Mouse (Mus musculus) kidney, embryonic 15.5 days (tissue): ENCODE results near the gene 1700030K09Rik. TPM values are rescaled to one million over a fixed set of nuclear protein-coding genes. Genes with fewer than 3 reads are reported as not detected.

ENCODE experiments used
- ATAC-seq: fragments of 200-750 bp; cut with Nextera tagmentation; replicated peaks from 2 replicates; pipeline ENCODE4 v1.8.0; 2017; ENCODE audit warnings: moderate TSS enrichment; ENCODE audit not compliant: low FRiP score
- H3K27ac ChIP-seq: fragments of 300-500 bp; sonication (generic); 2 replicates; pipeline ENCODE4 v1.5.1; 2015; ENCODE audit warnings: mild to moderate bottlenecking, inconsistent platforms
- H3K27me3 ChIP-seq: fragments of 300-500 bp; sonication (generic); 2 replicates; pipeline ENCODE4 v1.6.1; 2015; ENCODE audit warnings: inconsistent platforms
- H3K36me3 ChIP-seq: fragments of 300-500 bp; sonication (generic); 2 replicates; pipeline ENCODE4 v1.6.1; 2015; ENCODE audit warnings: inconsistent platforms
- H3K4me1 ChIP-seq: fragments of 300-500 bp; sonication (generic); 2 replicates; pipeline ENCODE4 v1.6.1; 2015; ENCODE audit warnings: inconsistent platforms
- H3K4me2 ChIP-seq: fragments of 300-500 bp; sonication (generic); 2 replicates; pipeline ENCODE4 v1.6.1; 2015; ENCODE audit warnings: moderate library complexity, mild to moderate bottlenecking, inconsistent platforms
- H3K4me3 ChIP-seq: fragments of 300-500 bp; sonication (generic); replicated peaks from 2 replicates; pipeline ENCODE4 v1.5.1; 2015; ENCODE audit warnings: mild to moderate bottlenecking, inconsistent platforms
- H3K9ac ChIP-seq: fragments of 300-500 bp; sonication (generic); 2 replicates; pipeline ENCODE4 v1.6.1; 2015; ENCODE audit warnings: mild to moderate bottlenecking, inconsistent platforms
- H3K9me3 ChIP-seq: fragments of 300-500 bp; sonication (generic); replicated peaks from 2 replicates; pipeline ENCODE4 v1.6.1; 2016; ENCODE audit warnings: inconsistent platforms
- WGBS: fragments of 180-500 bp; shearing (Covaris S2); methylation state at CpG from one replicate; pipeline ENCODE4 v1.1.7; 2015; ENCODE audit warnings: mixed read lengths; 5-methylcytosine and 5-hydroxymethylcytosine counted together
- polyA plus RNA-seq: library from polyadenylated mRNA; unstranded; fragments of >200 nt; fragmentation: Nextera tagmentation; extraction: Ambion mirVana; gene quantifications from 2 replicates; pipeline ENCODE4 v1.2.1, GENCODE M21; 2015

Gene 1700030K09Rik
- polyA plus RNA-seq, 1 experiment from 2014 or later: 17.0 TPM

- Histone ChIP-seq H3K27ac (no peak overlapping the region), H3K4me1 (no peaks in the 10 kb centered on the region), H3K4me3 (no peak overlapping the region), H3K9me3 (no peaks in the 10 kb centered on the region), H3K27me3 (no peaks in the 10 kb centered on the region), H3K9ac (no peak overlapping the region), H3K36me3 (no peaks in the 10 kb centered on the region), H3K4me2 (no peak overlapping the region)
- 59% methylated on average over 13 of the region's 13 CpGs for WGBS
- no peak for ATAC-seq
Observed at GRCm38 (mm10) chr8:72429676-72430075, 14.0 kb upstream of the 1700030K09Rik start.

- Histone ChIP-seq H3K9me3 (no peaks in the 10 kb centered on the region), H3K9ac (no peak overlapping the region), H3K27ac (no peak overlapping the region), H3K36me3 (no peaks in the 10 kb centered on the region), H3K4me3 (no peak overlapping the region), H3K4me2 (no peak overlapping the region), H3K27me3 (no peaks in the 10 kb centered on the region), H3K4me1 (0 out of 2 replicates have a peak, but pooled peaks cover 3% of the 10 kb centered on the region)
- ATAC-seq: no peak
- WGBS: 21% methylated on average over 2 of the region's 2 CpGs
Observed at GRCm38 (mm10) chr8:72434952-72435351, 8.7 kb upstream of the 1700030K09Rik start.

DNA sequence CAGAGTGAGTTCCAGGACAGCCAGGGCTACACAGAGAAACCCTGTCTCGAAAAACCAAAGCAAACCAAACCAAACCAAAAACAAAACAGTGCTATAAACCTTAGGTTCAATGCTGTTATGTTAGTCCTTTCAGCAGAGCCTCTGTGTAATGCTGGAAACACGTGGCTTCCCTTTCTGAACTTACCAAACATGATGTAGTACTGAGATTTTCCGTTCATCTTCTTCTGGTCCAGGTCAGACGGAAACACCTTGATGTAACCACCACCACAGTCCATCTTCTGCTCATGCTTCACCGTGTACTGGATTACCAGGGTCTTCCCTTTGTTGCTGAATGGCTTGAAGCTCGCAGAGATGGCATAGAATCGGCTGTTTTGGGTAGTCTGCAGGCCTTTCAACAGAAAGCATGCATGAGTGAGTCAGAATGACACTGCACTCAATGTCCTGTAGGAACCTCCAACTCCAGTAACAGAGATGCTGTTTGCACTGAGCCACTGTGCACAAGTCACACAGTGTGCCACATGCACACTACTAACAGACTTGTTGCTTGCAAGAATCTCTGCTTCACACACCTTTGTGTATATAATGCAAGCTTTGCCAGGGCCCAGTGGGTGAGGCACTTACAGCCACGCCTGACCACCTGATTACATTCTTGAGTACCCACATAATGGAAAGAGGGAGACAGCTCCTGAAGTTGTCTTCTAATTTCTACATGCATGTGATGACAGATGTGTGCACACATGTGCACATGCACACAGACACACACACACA lies 5.2 kb upstream of the 1700030K09Rik start:
- no peak for ATAC-seq
- Histone ChIP-seq H3K9ac (no peak overlapping the region), H3K27ac (no peak overlapping the region), H3K4me3 (no peak overlapping the region), H3K9me3 (no peaks in the 10 kb centered on the region), H3K4me1 (peaks cover 7% of the 10 kb centered on the region), H3K36me3 (no peaks in the 10 kb centered on the region), H3K4me2 (no peak overlapping the region), H3K27me3 (no peaks in the 10 kb centered on the region)
- 79% methylated on average over 8 of the region's 8 CpGs for WGBS

- H3K27ac ChIP-seq: no peak overlapping the region
- H3K9me3 ChIP-seq: no peaks in the 10 kb centered on the region
- no peaks in the 10 kb centered on the region for H3K27me3 ChIP-seq
- H3K36me3 ChIP-seq: peaks cover 16% of the 10 kb centered on the region
- H3K4me2 ChIP-seq: peak overlapping the region; percentile 73
- peak overlapping the region; percentile 61 for H3K9ac ChIP-seq
- ATAC-seq: peak; percentile 63
- 45% methylated on average over 6 of the region's 6 CpGs for WGBS
- peak overlapping the region; percentile 50 for H3K4me3 ChIP-seq
- peaks cover 19% of the 10 kb centered on the region for H3K4me1 ChIP-seq
Observed at GRCm38 (mm10) chr8:72443994-72444350, 292 bp downstream of the 1700030K09Rik start.

GRCm38 (mm10) chr8:72445071-72445470 lies 1.4 kb downstream of the 1700030K09Rik start:
- no peaks in the 10 kb centered on the region for H3K27me3 ChIP-seq
- H3K4me1 ChIP-seq: peaks cover 19% of the 10 kb centered on the region
- no peak overlapping the region for H3K4me3 ChIP-seq
- no peak for ATAC-seq
- H3K9ac ChIP-seq: no peak overlapping the region
- H3K9me3 ChIP-seq: no peaks in the 10 kb centered on the region
- H3K36me3 ChIP-seq: peaks cover 27% of the 10 kb centered on the region
- no peak overlapping the region for H3K27ac ChIP-seq
- 0 out of 2 replicates have a peak overlapping the region, but pooled peaks have one; percentile 7 for H3K4me2 ChIP-seq
- whole genome bisulfite sequencing: 89% methylated on average over 6 of the region's 6 CpGs

GRCm38 (mm10) chr8:72451516-72451915 lies 7.8 kb downstream of the 1700030K09Rik start:
- Histone ChIP-seq H3K9ac (no peak overlapping the region), H3K9me3 (no peaks in the 10 kb centered on the region), H3K27ac (no peak overlapping the region), H3K27me3 (no peaks in the 10 kb centered on the region), H3K4me1 (no peaks in the 10 kb centered on the region), H3K4me3 (no peak overlapping the region), H3K4me2 (no peak overlapping the region), H3K36me3 (peaks cover 82% of the 10 kb centered on the region)
- ATAC-seq: no peak
- WGBS: 77% methylated on average over 8 of the region's 8 CpGs

- Histone ChIP-seq H3K4me2 (no peak overlapping the region), H3K9me3 (no peaks in the 10 kb centered on the region), H3K4me1 (no peaks in the 10 kb centered on the region), H3K4me3 (no peak overlapping the region), H3K36me3 (peaks cover 82% of the 10 kb centered on the region), H3K27ac (no peak overlapping the region), H3K9ac (no peak overlapping the region), H3K27me3 (no peaks in the 10 kb centered on the region)
- WGBS: 98% methylated on average over 2 of the region's 2 CpGs
- ATAC-seq: no peak
Observed at GRCm38 (mm10) chr8:72453904-72454303, 10.2 kb downstream of the 1700030K09Rik start.

GRCm38 (mm10) chr8:72455317-72455716 lies 11.6 kb downstream of the 1700030K09Rik start:
- no peaks in the 10 kb centered on the region for H3K4me1 ChIP-seq
- H3K36me3 ChIP-seq: peaks cover 82% of the 10 kb centered on the region
- no peaks in the 10 kb centered on the region for H3K9me3 ChIP-seq
- no peak overlapping the region for H3K4me2 ChIP-seq
- no peaks in the 10 kb centered on the region for H3K27me3 ChIP-seq
- no peak overlapping the region for H3K9ac ChIP-seq
- ATAC-seq: no peak
- no peak overlapping the region for H3K27ac ChIP-seq
- WGBS: 86% methylated on average over 4 of the region's 4 CpGs
- no peak overlapping the region for H3K4me3 ChIP-seq

GRCm38 (mm10) chr8:72457806-72458205 lies 14.1 kb downstream of the 1700030K09Rik start:
- Histone ChIP-seq H3K9me3 (no peaks in the 10 kb centered on the region), H3K27ac (no peak overlapping the region), H3K9ac (no peak overlapping the region), H3K4me3 (no peak overlapping the region), H3K27me3 (no peaks in the 10 kb centered on the region), H3K4me2 (no peak overlapping the region), H3K4me1 (no peaks in the 10 kb centered on the region), H3K36me3 (peaks cover 83% of the 10 kb centered on the region)
- no peak for ATAC-seq
- WGBS: 91% methylated on average over 3 of the region's 3 CpGs

GRCm38 (mm10) chr8:72458457-72458856 lies 14.8 kb downstream of the 1700030K09Rik start:
- no peak for ATAC-seq
- no peak overlapping the region for H3K4me3 ChIP-seq
- H3K4me1 ChIP-seq: no peaks in the 10 kb centered on the region
- no peak overlapping the region for H3K4me2 ChIP-seq
- no peaks in the 10 kb centered on the region for H3K27me3 ChIP-seq
- H3K27ac ChIP-seq: no peak overlapping the region
- H3K36me3 ChIP-seq: peaks cover 83% of the 10 kb centered on the region
- WGBS: 89% methylated on average over 6 of the region's 6 CpGs
- H3K9ac ChIP-seq: no peak overlapping the region
- H3K9me3 ChIP-seq: no peaks in the 10 kb centered on the region

GRCm38 (mm10) chr8:72459881-72460533 lies 16.3 kb downstream of the 1700030K09Rik start:
- WGBS: 91% methylated on average over 4 of the region's 4 CpGs
- ATAC-seq: no peak
- H3K4me2 ChIP-seq: no peak overlapping the region

DNA sequence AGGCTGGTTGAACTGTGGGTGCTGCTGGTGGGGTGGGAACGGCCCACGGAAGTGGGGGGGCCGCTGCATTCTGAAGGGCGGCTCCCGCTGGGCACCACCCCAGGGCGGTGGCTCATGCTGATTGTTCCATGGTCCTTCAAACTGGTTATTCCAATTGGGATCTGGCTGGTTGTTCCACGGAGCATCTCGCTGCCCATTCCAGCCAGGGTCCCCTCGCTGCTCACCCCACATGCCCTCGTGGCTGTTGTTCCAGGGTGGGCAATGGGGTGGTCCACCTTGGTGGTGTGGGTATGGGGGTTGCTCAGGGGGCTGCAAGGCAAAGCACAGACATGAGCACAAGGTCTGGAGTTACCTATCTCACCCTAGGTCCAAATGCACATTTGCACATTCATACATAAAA lies 20.5 kb downstream of the 1700030K09Rik start:
- Histone ChIP-seq H3K9me3 (no peaks in the 10 kb centered on the region), H3K27ac (no peak overlapping the region), H3K9ac (no peak overlapping the region), H3K4me3 (no peak overlapping the region), H3K4me1 (no peaks in the 10 kb centered on the region), H3K4me2 (no peak overlapping the region), H3K36me3 (peaks cover 100% of the 10 kb centered on the region), H3K27me3 (no peaks in the 10 kb centered on the region)
- WGBS: 93% methylated on average over 10 of the region's 10 CpGs
- ATAC-seq: no peak

More at GRCm38 (mm10) chr8:72459881-72460533, 16.3 kb downstream of the 1700030K09Rik start:
- Histone ChIP-seq H3K27ac (no peak overlapping the region), H3K4me1 (no peaks in the 10 kb centered on the region), H3K4me3 (no peak overlapping the region), H3K27me3 (no peaks in the 10 kb centered on the region), H3K36me3 (peaks cover 83% of the 10 kb centered on the region), H3K9me3 (no peaks in the 10 kb centered on the region), H3K9ac (no peak overlapping the region)
